Mouse (Mus musculus) CD4-positive helper T cell, adult 2 months (primary cell): ENCODE results near the gene Pdzrn3.
A peak's percentile ranks its signal among the peaks of the same experiment; 100 is the strongest.

Experiments
- DNase-seq: peaks from one replicate; pipeline ENCODE4 v3.0.0-alpha.2; 2012; ENCODE audit warnings: low read depth, missing footprints, low spot score

The Pdzrn3 gene

GRCm38 (mm10) chr6:101372982-101373381 lies 4.7 kb downstream of the Pdzrn3 start:
- DNase-seq: no peak

- no peak for DNase-seq
Observed at GRCm38 (mm10) chr6:101366809-101367602, 10.7 kb downstream of the Pdzrn3 start.

GRCm38 (mm10) chr6:101365795-101366194 lies 11.9 kb downstream of the Pdzrn3 start:
- no peak for DNase-seq

- DNase-seq: no peak
Observed at GRCm38 (mm10) chr6:101363904-101364303, 13.8 kb downstream of the Pdzrn3 start.

GRCm38 (mm10) chr6:101362728-101363127 lies 15.0 kb downstream of the Pdzrn3 start:
- DNase-seq: no peak

- DNase-seq: no peak
Observed at GRCm38 (mm10) chr6:101362268-101362667, 15.4 kb downstream of the Pdzrn3 start.

- no peak for DNase-seq
Observed at GRCm38 (mm10) chr6:101360211-101360737, 17.4 kb downstream of the Pdzrn3 start.

- peak; percentile 78 for DNase-seq
Observed at GRCm38 (mm10) chr6:101359646-101360045, 18.1 kb downstream of the Pdzrn3 start.

- DNase-seq: no peak
Observed at GRCm38 (mm10) chr6:101354887-101355286, 22.8 kb downstream of the Pdzrn3 start.

- no peak for DNase-seq
Observed at GRCm38 (mm10) chr6:101354230-101354881, 23.3 kb downstream of the Pdzrn3 start.

GRCm38 (mm10) chr6:101353701-101354100 lies 24.0 kb downstream of the Pdzrn3 start:
- DNase-seq: no peak

GRCm38 (mm10) chr6:101352626-101353025 lies 25.1 kb downstream of the Pdzrn3 start:
- no peak for DNase-seq

GRCm38 (mm10) chr6:101351100-101351499 lies 26.6 kb downstream of the Pdzrn3 start:
- no peak for DNase-seq

GRCm38 (mm10) chr6:101350414-101350973 lies 27.2 kb downstream of the Pdzrn3 start:
- DNase-seq: no peak

- DNase-seq: no peak
Observed at GRCm38 (mm10) chr6:101348496-101348895, 29.2 kb downstream of the Pdzrn3 start.

GRCm38 (mm10) chr6:101340051-101340450 lies 37.6 kb downstream of the Pdzrn3 start:
- DNase-seq: no peak

- no peak for DNase-seq
Observed at GRCm38 (mm10) chr6:101337842-101338528, 39.7 kb downstream of the Pdzrn3 start.

- no peak for DNase-seq
Observed at GRCm38 (mm10) chr6:101336660-101337059, 41.0 kb downstream of the Pdzrn3 start.

- DNase-seq: no peak
Observed at GRCm38 (mm10) chr6:101335744-101336143, 42.0 kb downstream of the Pdzrn3 start.

- no peak for DNase-seq
Observed at GRCm38 (mm10) chr6:101334495-101334894, 43.2 kb downstream of the Pdzrn3 start.

GRCm38 (mm10) chr6:101330392-101330791 lies 47.3 kb downstream of the Pdzrn3 start:
- DNase-seq: no peak

- no peak for DNase-seq
Observed at GRCm38 (mm10) chr6:101329499-101329898, 48.2 kb downstream of the Pdzrn3 start.
